Mouse (Mus musculus) heart, embryonic 11.5 days (tissue): Measurements from ENCODE around the gene Scly. TPM values are rescaled to one million over a fixed set of nuclear protein-coding genes. Genes with fewer than 3 reads are reported as not detected.

ENCODE experiments used
- ATAC-seq: fragments of 200-750 bp; cut with Nextera tagmentation; replicated peaks from 2 replicates; pipeline ENCODE4 v1.8.0; 2017; ENCODE audit warnings: moderate library complexity; ENCODE audit not compliant: insufficient number of reproducible peaks, low FRiP score, low TSS enrichment
- H3K27ac ChIP-seq: fragments of 300-500 bp; sonication (generic); 2 replicates; pipeline ENCODE4 v1.5.1; 2014; ENCODE audit warnings: mild to moderate bottlenecking, low read depth, low read length
- H3K27me3 ChIP-seq: fragments of 300-500 bp; sonication (generic); 2 replicates; pipeline ENCODE4 v1.6.1; 2014; ENCODE audit warnings: mild to moderate bottlenecking, low read length, mixed read lengths; ENCODE audit not compliant: control insufficient read depth, insufficient read depth
- H3K36me3 ChIP-seq: fragments of 300-500 bp; sonication (generic); 2 replicates; pipeline ENCODE4 v1.6.1; 2014; ENCODE audit warnings: mild to moderate bottlenecking, low read length, moderate library complexity, mixed read lengths; ENCODE audit not compliant: control insufficient read depth, insufficient read depth
- H3K4me1 ChIP-seq: fragments of 300-500 bp; sonication (generic); 2 replicates; pipeline ENCODE4 v1.6.1; 2014; ENCODE audit warnings: low read length; ENCODE audit not compliant: control insufficient read depth, insufficient read depth
- H3K4me2 ChIP-seq: fragments of 300-500 bp; sonication (generic); 2 replicates; pipeline ENCODE4 v1.6.1; 2014; ENCODE audit warnings: mild to moderate bottlenecking, moderate library complexity
- H3K4me3 ChIP-seq: fragments of 300-500 bp; sonication (generic); 2 replicates; pipeline ENCODE4 v1.5.1; 2014; ENCODE audit warnings: low read depth, low read length
- H3K9ac ChIP-seq: fragments of 300-500 bp; sonication (generic); 2 replicates; pipeline ENCODE4 v1.6.1; 2014; ENCODE audit warnings: mild to moderate bottlenecking, low read depth, low read length, moderate library complexity
- H3K9me3 ChIP-seq: fragments of 300-500 bp; sonication (generic); replicated peaks from 2 replicates; pipeline ENCODE4 v1.6.1; 2016; ENCODE audit warnings: low read length; ENCODE audit not compliant: control insufficient read depth
- WGBS: fragments of 180-500 bp; shearing (Covaris S2); extraction: QIAGEN DNeasy Blood & Tissue Kit; methylation state at CpG from one replicate; pipeline ENCODE4 v1.1.7; 2014; ENCODE audit not compliant: insufficient replicate concordance; 5-methylcytosine and 5-hydroxymethylcytosine counted together
- polyA plus RNA-seq: library from polyadenylated mRNA; unstranded; fragments of >200 nt; fragmentation: Nextera tagmentation; extraction: Ambion mirVana; gene quantifications from 2 replicates; pipeline ENCODE4 v1.2.1, GENCODE M21; 2014

Gene Scly
- 12.6 and 18.2 TPM in 2 replicates for polyA plus RNA-seq

DNA sequence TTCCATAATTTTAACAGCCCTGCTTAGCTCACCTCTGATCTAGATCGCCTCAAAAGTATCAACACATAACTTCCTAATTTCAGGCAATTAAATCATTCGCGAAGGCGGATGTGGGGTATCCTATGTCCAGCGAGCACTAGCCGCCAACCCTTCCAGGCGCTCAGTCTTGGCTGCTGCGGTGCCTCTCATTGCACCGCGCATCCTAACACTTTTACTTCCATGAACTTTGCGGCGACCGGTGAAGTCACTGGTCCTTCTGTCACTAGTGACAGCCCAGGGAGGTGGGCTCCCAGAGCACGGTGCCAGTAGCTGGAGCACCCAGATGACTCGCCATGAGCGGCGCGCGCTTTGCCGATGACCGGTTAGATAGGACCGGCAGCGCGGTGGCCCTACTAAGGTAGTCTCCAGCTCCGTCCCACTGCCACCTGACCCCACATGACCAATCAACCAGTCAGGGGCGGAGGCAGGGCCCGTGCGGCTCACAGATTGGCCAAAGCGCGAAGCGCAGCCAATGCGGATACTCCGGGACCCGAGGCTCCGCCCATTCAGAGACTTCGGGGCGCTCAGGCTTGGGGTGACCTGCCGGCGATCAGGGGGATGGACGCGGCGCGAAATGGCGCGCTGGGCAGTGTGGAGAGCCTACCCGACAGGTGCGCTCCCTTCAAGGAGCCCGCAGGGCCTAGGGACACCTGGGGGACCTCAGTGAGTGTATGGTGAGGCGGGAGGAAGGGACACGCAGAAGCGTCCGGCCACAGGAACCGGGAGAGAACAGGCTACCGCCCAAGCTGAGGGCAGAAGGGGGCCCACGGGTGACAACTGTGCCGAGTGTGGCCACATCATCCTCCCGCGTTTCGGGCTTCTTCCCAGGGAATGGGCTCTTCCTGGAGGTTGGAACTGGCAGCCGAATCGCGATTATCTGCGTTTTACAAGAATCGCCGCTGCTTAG lies at the start of gene Scly:
Gene Scly, plus strand, starts transcription at position 540 of the 946 bp plus-strand sequence.
- peak within 1 kb of the TSS; percentile 95 for H3K4me3 ChIP-seq
- peak; percentile 100 for ATAC-seq
- no peaks in the 10 kb centered on the region for H3K9me3 ChIP-seq
- peak within 1 kb of the TSS; percentile 80 for H3K9ac ChIP-seq
- H3K4me1 ChIP-seq: peaks cover 2% of the 10 kb centered on the region
- no peaks in the 10 kb centered on the region for H3K27me3 ChIP-seq
- H3K36me3 ChIP-seq: peaks cover 1% of the 10 kb centered on the region; the same call in 1 of the 2 replicates
- under 1% methylated on average over 61 of the region's 65 CpGs for WGBS
- no peak within 1 kb of the TSS for H3K27ac ChIP-seq
- peak within 1 kb of the TSS; percentile 74 for H3K4me2 ChIP-seq

DNA sequence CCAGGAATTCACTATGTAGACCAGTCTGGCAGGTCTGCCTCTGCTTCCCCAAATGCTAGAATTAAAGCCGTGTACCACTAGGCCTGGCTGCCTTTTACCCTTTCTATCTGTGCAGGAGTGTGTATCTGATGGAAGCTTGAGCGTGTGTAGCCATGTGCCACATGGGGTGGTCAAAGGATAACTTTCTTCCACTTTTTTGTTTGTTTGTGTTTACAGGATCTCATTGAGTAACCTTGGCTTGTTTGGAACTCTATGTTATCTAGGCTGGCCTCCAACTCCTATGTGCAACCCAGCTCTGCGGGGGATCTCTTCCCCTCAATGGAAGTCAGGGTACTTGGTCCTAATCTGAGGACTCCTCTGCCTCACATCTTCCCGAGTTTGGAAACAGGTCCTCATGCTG lies 49.2 kb upstream of the Scly start:
- no peak for ATAC-seq
- Histone ChIP-seq H3K36me3 (no peaks in the 10 kb centered on the region), H3K9ac (no peak overlapping the region), H3K27ac (peak overlapping the region; percentile 54), H3K4me2 (peak overlapping the region; percentile 75), H3K27me3 (no peaks in the 10 kb centered on the region), H3K4me3 (no peak overlapping the region), H3K9me3 (no peaks in the 10 kb centered on the region), H3K4me1 (peaks cover 25% of the 10 kb centered on the region)
- WGBS: 42% methylated on average over 4 of the region's 4 CpGs

DNA sequence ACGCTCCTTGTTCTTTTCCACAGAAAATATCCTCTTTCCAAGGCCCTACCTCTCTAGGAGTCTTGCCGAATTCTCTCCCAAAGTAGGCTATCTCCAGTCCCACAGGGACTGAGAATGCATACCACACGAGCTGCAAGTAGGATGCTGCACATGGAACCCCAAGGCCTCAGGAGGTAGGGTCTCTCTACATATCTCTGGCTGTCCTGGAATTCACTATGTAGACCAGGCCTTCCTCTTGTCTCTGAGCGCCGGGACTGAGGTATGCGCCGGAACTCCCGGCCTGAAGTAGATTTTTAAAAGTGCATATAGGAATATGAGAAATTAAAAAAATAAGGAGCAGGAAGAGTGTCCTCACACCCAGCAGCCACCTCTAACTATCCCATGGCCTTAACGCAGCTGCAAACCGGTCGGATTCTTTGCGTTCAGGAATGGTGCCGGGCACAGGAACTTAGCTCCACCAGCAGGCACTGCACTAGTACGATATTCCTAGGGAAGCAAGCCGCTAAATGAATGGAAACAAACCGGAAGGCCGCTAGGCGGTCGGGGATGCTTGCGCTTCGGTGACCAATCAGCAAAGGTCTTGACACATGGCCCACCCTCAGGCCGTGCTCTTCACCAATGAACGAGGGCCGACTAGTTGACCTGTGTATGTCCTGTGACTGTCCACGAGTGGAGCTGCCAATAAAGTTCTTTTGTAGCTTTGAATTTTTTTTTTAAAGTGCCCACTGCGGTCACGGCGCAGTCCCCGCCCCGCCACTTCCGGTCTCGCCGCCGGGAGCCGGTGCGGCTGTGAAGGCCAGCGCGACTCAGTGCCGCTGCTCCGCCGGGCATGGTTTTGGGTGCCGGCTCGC lies 48.3 kb upstream of the Scly start, which contains the start of gene Ube2f:
Gene Ube2f, plus strand, starts transcription at position 741 of the 851 bp plus-strand sequence.
- H3K27ac ChIP-seq: peak within 1 kb of the TSS; percentile 88
- peak within 1 kb of the TSS; percentile 93 for H3K9ac ChIP-seq
- peak within 1 kb of the TSS; percentile 87 for H3K4me2 ChIP-seq
- peaks cover 25% of the 10 kb centered on the region for H3K4me1 ChIP-seq
- under 1% methylated on average over 43 of the region's 43 CpGs for WGBS
- H3K27me3 ChIP-seq: no peaks in the 10 kb centered on the region
- H3K9me3 ChIP-seq: no peaks in the 10 kb centered on the region
- H3K4me3 ChIP-seq: peak within 1 kb of the TSS; percentile 93
- ATAC-seq: peak; percentile 99
- H3K36me3 ChIP-seq: no peaks in the 10 kb centered on the region

DNA sequence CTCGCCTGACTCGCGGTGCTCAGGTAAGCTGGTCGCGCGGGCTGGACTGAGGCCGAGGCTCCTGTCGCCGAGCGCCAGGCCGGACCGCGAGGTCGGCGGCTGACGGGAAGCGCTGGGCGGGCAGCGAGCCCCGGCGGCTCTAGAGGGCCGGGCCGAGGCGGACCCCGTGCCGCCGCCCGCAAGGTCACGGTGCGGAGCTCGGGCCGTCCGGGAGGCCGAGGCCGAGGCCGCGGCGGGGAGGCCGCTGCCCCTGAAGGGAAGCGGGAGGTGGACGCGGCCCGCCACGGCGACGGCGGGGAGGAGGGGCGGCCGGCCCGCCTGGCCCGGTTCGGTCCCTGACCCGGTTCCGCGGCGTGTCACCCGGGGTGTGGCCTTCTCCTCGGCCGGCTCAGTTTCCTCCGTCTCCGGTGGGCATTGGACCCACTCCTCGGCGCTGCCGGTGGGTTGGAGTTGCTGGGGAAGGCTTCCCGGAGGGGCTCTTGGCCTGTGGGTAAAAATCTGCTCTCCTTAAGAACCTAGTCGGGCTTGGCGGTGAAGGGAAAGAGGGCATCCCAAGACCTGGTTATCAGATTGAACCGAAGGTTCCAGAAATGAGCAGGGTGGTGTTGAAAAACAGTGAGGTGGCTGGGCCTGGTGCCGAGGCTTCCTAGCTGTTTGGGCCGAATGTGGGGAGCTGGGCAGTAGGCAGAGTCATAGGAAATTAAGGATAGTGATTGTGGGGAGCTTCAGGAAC lies 47.6 kb upstream of the Scly start:
- Histone ChIP-seq H3K4me3 (peak overlapping the region; percentile 93), H3K27ac (peak overlapping the region; percentile 82), H3K4me1 (peaks cover 25% of the 10 kb centered on the region), H3K4me2 (peak overlapping the region; percentile 87), H3K27me3 (no peaks in the 10 kb centered on the region), H3K36me3 (no peaks in the 10 kb centered on the region), H3K9ac (peak overlapping the region; percentile 93), H3K9me3 (no peaks in the 10 kb centered on the region)
- under 1% methylated on average over 61 of the region's 70 CpGs for WGBS
- ATAC-seq: peak; percentile 42

DNA sequence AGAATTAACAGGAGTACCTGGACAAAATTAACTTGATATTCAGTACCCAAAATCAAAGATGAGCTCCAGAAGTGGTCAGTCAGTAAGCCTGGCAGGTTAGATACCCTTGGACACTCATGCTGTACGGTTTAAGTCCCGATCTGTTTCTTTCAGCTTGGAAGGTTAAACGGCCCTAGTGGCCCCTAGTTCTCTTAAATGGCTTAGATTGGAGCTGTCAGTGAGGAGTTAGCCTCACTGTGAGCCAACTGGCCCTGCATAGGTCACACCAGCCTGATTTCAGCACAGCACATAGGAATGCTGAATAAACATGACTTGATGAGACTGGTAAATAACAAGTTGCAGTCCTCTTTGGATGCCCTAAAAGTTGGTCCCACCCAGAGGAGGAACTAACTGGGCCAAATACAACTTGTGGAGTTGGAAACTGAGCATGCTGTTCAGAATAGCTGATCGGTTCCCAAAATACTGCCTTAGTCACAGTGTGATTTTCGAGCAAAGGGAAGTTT lies 46.9 kb upstream of the Scly start:
- peak overlapping the region; percentile 93 for H3K4me3 ChIP-seq
- H3K27me3 ChIP-seq: no peaks in the 10 kb centered on the region
- 48% methylated on average over 5 of the region's 5 CpGs for WGBS
- no peaks in the 10 kb centered on the region for H3K9me3 ChIP-seq
- H3K4me2 ChIP-seq: peak overlapping the region; percentile 87
- H3K36me3 ChIP-seq: no peaks in the 10 kb centered on the region
- H3K4me1 ChIP-seq: peaks cover 25% of the 10 kb centered on the region
- ATAC-seq: no peak
- no peak overlapping the region for H3K27ac ChIP-seq
- H3K9ac ChIP-seq: peak overlapping the region; percentile 93

DNA sequence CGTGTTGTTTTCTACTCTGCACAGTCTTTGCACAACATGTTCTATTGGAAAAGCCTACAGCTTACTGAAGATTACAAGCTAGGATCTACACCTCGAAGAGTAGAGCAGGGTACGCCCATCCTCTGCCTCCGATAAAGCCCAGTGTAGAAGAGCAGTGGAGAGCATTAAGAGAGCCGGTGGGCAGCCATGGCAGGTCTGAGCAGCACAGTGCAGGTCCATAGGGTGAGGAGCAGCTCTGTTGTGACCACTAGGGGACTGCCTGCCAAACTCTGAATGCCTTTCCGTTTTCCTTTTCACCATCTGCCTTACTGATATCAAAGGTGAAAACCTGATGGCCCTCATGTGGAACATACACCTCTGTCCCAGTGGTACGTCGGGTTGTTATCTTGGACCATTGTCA lies 46.2 kb upstream of the Scly start:
- peak overlapping the region; percentile 87 for H3K4me2 ChIP-seq
- H3K9ac ChIP-seq: no peak overlapping the region
- no peaks in the 10 kb centered on the region for H3K36me3 ChIP-seq
- no peaks in the 10 kb centered on the region for H3K27me3 ChIP-seq
- peaks cover 32% of the 10 kb centered on the region for H3K4me1 ChIP-seq
- no peak for ATAC-seq
- H3K27ac ChIP-seq: no peak overlapping the region
- no peaks in the 10 kb centered on the region for H3K9me3 ChIP-seq
- 41% methylated on average over 8 of the region's 8 CpGs for WGBS
- no peak overlapping the region for H3K4me3 ChIP-seq

DNA sequence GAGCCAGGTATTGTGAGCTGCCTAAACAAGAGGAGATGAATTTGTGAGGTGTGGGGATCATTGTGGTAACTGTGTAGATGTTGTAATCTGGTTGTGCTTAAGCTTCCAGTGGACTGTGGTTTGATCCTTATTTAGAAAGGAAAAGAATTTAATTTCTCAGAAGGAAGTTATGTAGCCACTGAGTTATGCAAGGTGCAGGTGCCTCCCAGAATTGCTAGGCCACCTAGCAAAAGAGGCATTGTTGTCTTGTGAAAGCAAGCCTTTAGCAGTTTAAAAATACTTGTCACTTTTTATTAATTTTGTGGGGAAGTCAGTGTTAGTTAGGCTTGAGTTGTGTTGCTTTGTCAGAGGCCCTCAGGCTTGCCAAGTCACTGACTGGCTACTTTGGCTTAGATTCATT lies 40.2 kb upstream of the Scly start:
- Histone ChIP-seq H3K9ac (no peak overlapping the region), H3K36me3 (no peaks in the 10 kb centered on the region), H3K27ac (no peak overlapping the region), H3K4me2 (no peak overlapping the region), H3K4me1 (peaks cover 11% of the 10 kb centered on the region), H3K27me3 (no peaks in the 10 kb centered on the region), H3K4me3 (no peak overlapping the region), H3K9me3 (no peaks in the 10 kb centered on the region)
- ATAC-seq: no peak

DNA sequence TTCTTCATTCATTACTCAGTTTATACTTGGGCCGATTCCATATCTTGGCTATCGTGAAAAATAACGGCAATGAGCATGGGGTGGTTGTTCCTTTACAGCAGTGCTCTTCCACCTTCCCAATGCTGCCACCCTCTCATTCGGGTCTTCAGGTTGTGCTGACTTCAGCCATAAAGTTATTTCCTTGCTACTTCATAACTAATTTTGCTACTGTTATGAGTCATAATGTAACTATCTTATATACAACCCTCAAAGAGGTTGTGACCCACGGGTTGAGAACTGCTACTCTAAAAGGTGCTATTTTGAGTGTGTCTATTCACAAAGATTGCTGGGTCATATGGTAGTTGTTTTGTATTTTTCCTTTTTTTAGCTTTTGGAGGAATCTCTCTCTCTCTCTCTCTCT lies 38.3 kb upstream of the Scly start:
- no peak for ATAC-seq
- WGBS: 85% methylated on average over 5 of the region's 5 CpGs
- no peaks in the 10 kb centered on the region for H3K27me3 ChIP-seq

More for the DNA sequence above, 38.3 kb upstream of the Scly start:
- Histone ChIP-seq H3K9me3 (no peaks in the 10 kb centered on the region), H3K27ac (no peak overlapping the region), H3K36me3 (no peaks in the 10 kb centered on the region), H3K4me1 (peaks cover 11% of the 10 kb centered on the region), H3K4me3 (no peak overlapping the region), H3K9ac (no peak overlapping the region), H3K4me2 (no peak overlapping the region)
